Mouse (Mus musculus) limb, embryonic 12.5 days (tissue): Measurements from ENCODE around the gene B630019K06Rik. TPM values are rescaled to one million over a fixed set of nuclear protein-coding genes. Genes with fewer than 3 reads are reported as not detected.
"Not testable (repeated sequence)": the region's sequence is repeated elsewhere in the genome, so short reads cannot be mapped to it uniquely, and the experiment has no call there.

Experiments
- ATAC-seq: fragments of 200-750 bp; cut with Nextera tagmentation; 2 replicates; pipeline ENCODE4 v1.8.0; 2017; ENCODE audit warnings: low read depth, moderate TSS enrichment; ENCODE audit not compliant: insufficient number of reproducible peaks, insufficient read depth, low FRiP score, low TSS enrichment
- H3K27ac ChIP-seq: fragments of 300-500 bp; sonication (generic); 2 replicates; pipeline ENCODE4 v1.5.1; 2016; ENCODE audit warnings: mild to moderate bottlenecking, moderate library complexity
- H3K27me3 ChIP-seq: fragments of 300-500 bp; sonication (generic); 2 replicates; pipeline ENCODE4 v1.6.1; 2016; ENCODE audit warnings: mild to moderate bottlenecking, moderate library complexity
- H3K36me3 ChIP-seq: fragments of 300-500 bp; sonication (generic); 2 replicates; pipeline ENCODE4 v1.6.1; 2016; ENCODE audit warnings: mild to moderate bottlenecking, moderate library complexity
- H3K4me1 ChIP-seq: fragments of 300-500 bp; sonication (generic); replicated peaks from 2 replicates; pipeline ENCODE4 v1.6.1; 2016
- H3K4me2 ChIP-seq: fragments of 300-500 bp; sonication (generic); 2 replicates; pipeline ENCODE4 v1.6.1; 2016; ENCODE audit warnings: mild to moderate bottlenecking, moderate library complexity
- H3K4me3 ChIP-seq: fragments of 300-500 bp; sonication (generic); replicated peaks from 2 replicates; pipeline ENCODE4 v1.5.1; 2016; ENCODE audit warnings: mild to moderate bottlenecking
- H3K9ac ChIP-seq: fragments of 300-500 bp; sonication (generic); replicated peaks from 2 replicates; pipeline ENCODE4 v1.6.1; 2016; ENCODE audit warnings: mild to moderate bottlenecking, moderate library complexity
- H3K9me3 ChIP-seq: fragments of 300-500 bp; sonication (generic); 2 replicates; pipeline ENCODE4 v1.6.1; 2016; ENCODE audit warnings: mild to moderate bottlenecking, moderate library complexity
- WGBS: fragments of 180-500 bp; shearing (Covaris S2); methylation state at CpG from one replicate; pipeline ENCODE4 v1.1.7; 2016; 5-methylcytosine and 5-hydroxymethylcytosine counted together
- polyA plus RNA-seq: library from polyadenylated mRNA; unstranded; fragments of >200 nt; fragmentation: Nextera tagmentation; extraction: Ambion mirVana; gene quantifications from 2 replicates; pipeline ENCODE4 v1.2.1, GENCODE M21; 2016

B630019K06Rik gene
- polyA plus RNA-seq = 8.8 and 10.7 TPM in 2 replicates

DNA sequence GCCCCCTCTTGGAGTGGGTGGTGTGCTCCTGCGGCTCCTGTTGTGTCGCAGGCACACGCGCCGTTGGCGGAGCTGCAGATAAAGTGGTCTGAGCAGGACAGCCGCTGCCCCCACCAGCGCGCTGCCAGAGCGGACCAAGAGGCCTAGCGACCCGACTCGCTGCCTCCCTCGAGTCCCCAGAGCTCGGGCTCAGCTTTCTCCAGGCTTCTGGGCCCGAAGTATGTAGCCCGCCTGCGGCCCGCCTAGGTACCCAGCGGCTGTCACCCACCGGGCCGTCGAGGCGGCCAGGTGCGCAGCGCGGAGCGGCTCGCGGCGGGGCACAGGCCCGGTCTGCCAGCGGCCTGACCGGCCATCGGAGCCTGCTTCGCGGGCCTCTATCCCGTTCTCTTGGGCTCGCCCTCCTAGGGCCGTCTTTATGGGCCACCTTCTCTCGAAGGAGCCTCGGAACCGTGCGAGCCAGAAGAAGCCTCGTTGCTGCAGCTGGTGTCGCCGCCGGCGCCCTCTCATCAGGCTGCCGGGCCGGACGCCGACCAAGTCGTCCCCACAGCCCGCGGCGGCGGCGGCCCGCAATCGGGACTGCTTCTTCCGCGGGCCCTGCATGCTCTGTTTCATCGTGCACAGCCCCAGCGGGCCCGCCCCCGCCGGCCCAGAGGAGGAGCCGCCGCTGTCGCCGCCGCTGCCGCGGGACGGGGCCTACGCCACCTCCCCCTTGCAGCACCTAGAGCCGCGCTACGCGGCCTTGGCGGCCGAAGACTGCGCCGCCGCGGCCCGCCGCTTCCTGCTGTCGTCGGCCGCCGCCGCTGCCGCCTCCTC, at the start of gene B630019K06Rik:
Gene B630019K06Rik (plus strand): TSS at position 40 of the 813 bp plus-strand sequence.
- Histone ChIP-seq H3K4me1 (no peaks in the 10 kb centered on the region), H3K36me3 (peaks cover 5% of the 10 kb centered on the region; the same call in 1 of the 2 replicates), H3K4me2 (peak within 1 kb of the TSS; percentile 62)

DNA sequence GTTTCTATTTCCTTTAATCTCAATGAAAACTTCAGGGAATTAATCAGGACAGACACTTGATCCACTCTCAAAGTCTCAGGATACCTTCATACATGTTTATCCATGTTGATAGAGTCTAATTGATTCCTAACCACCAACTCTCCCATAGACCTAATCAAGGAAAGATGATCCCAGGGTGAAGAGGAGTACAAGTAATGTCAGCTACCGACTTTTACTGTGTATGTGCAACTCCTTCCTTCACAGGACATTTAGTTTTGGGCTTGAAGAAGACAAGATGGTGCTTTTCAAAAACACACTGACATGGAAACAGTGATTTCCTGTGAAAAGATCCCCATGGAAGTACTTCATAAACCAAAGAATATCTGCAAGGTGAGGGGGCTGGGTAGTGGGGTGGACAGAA, 48.5 kb upstream of the B630019K06Rik start, which contains the start of gene Gm6592:
Gene Gm6592 (plus strand): TSS at position 301 of the 400 bp plus-strand sequence.
- no peak within 1 kb of the TSS for H3K4me2 ChIP-seq
- WGBS = 78% methylated on average over 1 of the region's 1 CpGs
- ATAC-seq = no peak

More for the DNA sequence above, at the start of gene B630019K06Rik:
- WGBS = 17% methylated on average over 74 of the region's 95 CpGs
- Histone ChIP-seq H3K4me3 (peak within 1 kb of the TSS; percentile 58), H3K27ac (peak within 1 kb of the TSS; percentile 93), H3K9me3 (no peaks in the 10 kb centered on the region), H3K9ac (peak within 1 kb of the TSS; percentile 79), H3K27me3 (no peaks in the 10 kb centered on the region)
- ATAC-seq = peak; percentile 85

GRCm38 (mm10) chrX:8852486-8852885, 39.7 kb upstream of the B630019K06Rik start:
- no peaks in the 10 kb centered on the region for H3K9me3 ChIP-seq
- ATAC-seq = no peak

More for the DNA sequence above, 48.5 kb upstream of the B630019K06Rik start, which contains the start of gene Gm6592:
- no peaks in the 10 kb centered on the region for H3K27me3 ChIP-seq
- no peak within 1 kb of the TSS for H3K9ac ChIP-seq
- no peaks in the 10 kb centered on the region for H3K9me3 ChIP-seq
- no peaks in the 10 kb centered on the region for H3K4me1 ChIP-seq
- no peak within 1 kb of the TSS for H3K27ac ChIP-seq
- H3K4me3 ChIP-seq = no peak within 1 kb of the TSS
- no peaks in the 10 kb centered on the region for H3K36me3 ChIP-seq

GRCm38 (mm10) chrX:8864331-8864730, 27.9 kb upstream of the B630019K06Rik start:
- H3K4me3 ChIP-seq, H3K4me2 ChIP-seq, H3K27ac ChIP-seq, H3K9me3 ChIP-seq, H3K27me3 ChIP-seq, H3K4me1 ChIP-seq, ATAC-seq, H3K36me3 ChIP-seq, H3K9ac ChIP-seq: not testable (repeated sequence)
- 1% methylated on average over 3 of the region's 3 CpGs for WGBS

More at GRCm38 (mm10) chrX:8852486-8852885, 39.7 kb upstream of the B630019K06Rik start:
- no peaks in the 10 kb centered on the region for H3K27me3 ChIP-seq
- 88% methylated on average over 10 of the region's 10 CpGs for WGBS
- no peaks in the 10 kb centered on the region for H3K4me1 ChIP-seq
- H3K4me3 ChIP-seq = no peak overlapping the region
- no peak overlapping the region for H3K4me2 ChIP-seq
- H3K36me3 ChIP-seq = no peaks in the 10 kb centered on the region
- H3K27ac ChIP-seq = no peak overlapping the region
- no peak overlapping the region for H3K9ac ChIP-seq

DNA sequence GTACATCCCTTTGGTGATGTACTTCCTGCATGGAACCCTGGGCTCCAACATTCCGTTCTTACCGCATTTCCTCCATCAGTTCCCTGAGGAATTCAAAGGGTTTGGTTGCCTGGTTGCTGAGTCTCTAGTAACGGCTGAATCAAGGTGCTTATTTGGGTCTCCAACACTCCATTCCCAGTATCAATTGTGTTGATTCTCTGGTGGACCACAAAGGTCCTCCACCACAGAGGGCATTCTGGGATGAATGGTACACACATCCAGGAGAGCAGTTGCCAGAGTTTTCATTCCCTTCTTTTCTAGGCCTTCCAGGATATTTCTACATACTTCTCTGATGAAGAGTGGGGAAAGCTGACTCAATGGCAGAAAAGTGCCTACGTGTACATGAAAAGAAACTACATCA, 18.2 kb upstream of the B630019K06Rik start, which contains the start of gene Gm5751:
Gene Gm5751 (plus strand): TSS at position 301 of the 400 bp plus-strand sequence.
- H3K4me3 ChIP-seq, H3K9ac ChIP-seq, ATAC-seq, H3K36me3 ChIP-seq, H3K4me2 ChIP-seq, H3K27me3 ChIP-seq, H3K27ac ChIP-seq, H3K4me1 ChIP-seq, H3K9me3 ChIP-seq: not testable (repeated sequence)
- 96% methylated on average over 3 of the region's 4 CpGs for WGBS

- Histone ChIP-seq H3K36me3 (peaks cover 6% of the 10 kb centered on the region; the same call in 1 of the 2 replicates), H3K27ac (no peak overlapping the region), H3K4me2 (no peak overlapping the region), H3K9ac (no peak overlapping the region), H3K4me1 (no peaks in the 10 kb centered on the region), H3K4me3 (no peak overlapping the region), H3K27me3 (no peaks in the 10 kb centered on the region), H3K9me3 (no peaks in the 10 kb centered on the region)
- ATAC-seq = no peak
- 71% methylated on average over 4 of the region's 4 CpGs for WGBS
Measured at GRCm38 (mm10) chrX:8884336-8884735, 7.8 kb upstream of the B630019K06Rik start.

- H3K9me3 ChIP-seq = no peaks in the 10 kb centered on the region
- H3K27ac ChIP-seq = peak overlapping the region; percentile 93; the same call in 1 of the 2 replicates
- no peak overlapping the region; the same call in 1 of the 2 replicates for H3K9ac ChIP-seq
- H3K27me3 ChIP-seq = no peaks in the 10 kb centered on the region
- peak; percentile 28; the same call in 1 of the 2 replicates for ATAC-seq
- H3K36me3 ChIP-seq = peaks cover 6% of the 10 kb centered on the region; the same call in 1 of the 2 replicates
- H3K4me3 ChIP-seq = peak overlapping the region; percentile 58
- H3K4me1 ChIP-seq = no peaks in the 10 kb centered on the region
- WGBS = 31% methylated on average over 4 of the region's 9 CpGs
- H3K4me2 ChIP-seq = peak overlapping the region; percentile 62
Measured at GRCm38 (mm10) chrX:8891975-8892342, 223 bp upstream of the B630019K06Rik start.

GRCm38 (mm10) chrX:8893182-8893651, 1.0 kb downstream of the B630019K06Rik start:
- peak; percentile 77 for ATAC-seq

DNA sequence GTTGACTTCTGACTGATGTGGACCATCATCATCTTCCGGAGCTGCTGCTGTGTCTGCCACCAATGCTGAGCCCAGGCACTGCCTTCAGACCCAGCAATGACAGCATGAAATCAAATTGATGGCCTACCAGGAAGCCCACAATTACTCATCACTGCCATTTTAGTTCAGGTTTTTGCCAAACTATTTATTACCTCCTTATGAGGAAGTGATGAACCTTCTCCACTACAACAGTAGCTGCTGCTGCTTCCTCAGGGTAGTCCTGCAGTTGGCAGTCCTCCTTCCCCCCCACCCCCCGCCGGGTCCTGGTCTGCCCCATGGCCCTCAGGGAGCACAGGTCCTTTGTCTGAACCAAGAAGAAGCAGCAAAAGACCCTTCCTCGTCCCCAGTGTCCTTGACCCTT, 8.6 kb downstream of the B630019K06Rik start:
- no peaks in the 10 kb centered on the region for H3K27me3 ChIP-seq
- no peak overlapping the region for H3K4me2 ChIP-seq
- H3K9me3 ChIP-seq = no peaks in the 10 kb centered on the region
- no peaks in the 10 kb centered on the region for H3K36me3 ChIP-seq
- no peak overlapping the region for H3K9ac ChIP-seq
- ATAC-seq = no peak
- no peak overlapping the region for H3K4me3 ChIP-seq
- 63% methylated on average over 4 of the region's 4 CpGs for WGBS
- H3K4me1 ChIP-seq = peaks cover 5% of the 10 kb centered on the region; the same call in 1 of the 2 replicates
- H3K27ac ChIP-seq = no peak overlapping the region

More at GRCm38 (mm10) chrX:8893182-8893651, 1.0 kb downstream of the B630019K06Rik start:
- Histone ChIP-seq H3K27ac (peak overlapping the region; percentile 93), H3K9ac (peak overlapping the region; percentile 79), H3K4me2 (peak overlapping the region; percentile 62), H3K9me3 (no peaks in the 10 kb centered on the region), H3K36me3 (no peaks in the 10 kb centered on the region), H3K4me1 (no peaks in the 10 kb centered on the region), H3K27me3 (no peaks in the 10 kb centered on the region), H3K4me3 (peak overlapping the region; percentile 58)
- 11% methylated on average over 30 of the region's 42 CpGs for WGBS

DNA sequence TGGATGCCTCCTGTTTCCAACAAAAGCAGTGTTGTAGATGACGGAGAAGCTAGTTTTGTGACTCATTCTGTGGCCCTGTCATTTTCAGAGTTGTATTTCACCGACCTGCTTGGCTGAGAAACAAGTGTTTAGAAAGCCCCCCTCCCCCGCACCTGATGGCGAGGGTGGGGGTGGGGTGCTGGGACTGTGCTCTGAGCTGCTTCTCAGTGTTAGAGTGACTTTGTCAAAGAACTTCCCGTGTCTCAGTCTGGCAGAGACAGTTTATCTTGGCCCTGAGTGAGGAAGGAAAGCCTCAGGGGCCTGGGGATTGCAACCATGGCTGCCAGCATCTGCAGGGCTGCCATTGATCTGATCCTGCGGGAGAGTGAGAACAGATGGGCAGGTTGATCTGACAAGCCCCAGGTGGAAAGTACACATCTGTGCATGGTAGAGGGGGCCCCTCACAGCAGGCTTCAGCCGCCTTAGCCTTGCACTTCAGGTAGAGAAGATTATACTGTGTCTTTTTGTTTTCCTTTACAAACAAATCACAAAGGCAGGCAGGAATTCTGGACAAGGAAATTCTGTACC, 9.8 kb downstream of the B630019K06Rik start:
- no peak for ATAC-seq
- H3K9me3 ChIP-seq = no peaks in the 10 kb centered on the region
- H3K27me3 ChIP-seq = no peaks in the 10 kb centered on the region
- WGBS = 35% methylated on average over 7 of the region's 7 CpGs
- no peak overlapping the region for H3K4me2 ChIP-seq
- H3K27ac ChIP-seq = no peak overlapping the region
- no peaks in the 10 kb centered on the region for H3K36me3 ChIP-seq
- no peak overlapping the region for H3K9ac ChIP-seq
- no peak overlapping the region for H3K4me3 ChIP-seq
- H3K4me1 ChIP-seq = peaks cover 5% of the 10 kb centered on the region; the same call in 1 of the 2 replicates

- Histone ChIP-seq H3K9me3 (no peaks in the 10 kb centered on the region), H3K9ac (no peak overlapping the region), H3K4me1 (no peaks in the 10 kb centered on the region), H3K27ac (no peak overlapping the region), H3K27me3 (no peaks in the 10 kb centered on the region), H3K4me3 (no peak overlapping the region), H3K36me3 (no peaks in the 10 kb centered on the region), H3K4me2 (no peak overlapping the region)
- WGBS = 57% methylated on average over 4 of the region's 4 CpGs
- ATAC-seq = no peak
Measured at GRCm38 (mm10) chrX:8921080-8921479, 28.9 kb downstream of the B630019K06Rik start.
